Mouse (Mus musculus): ENCODE measurements around the gene Traf1.

The Traf1 gene

GRCm38 (mm10) chr2:34938269-34939208 lies 23.0 kb downstream of the Traf1 start:
- DNase-seq = peak; percentile 21

- DNase-seq = no peak
Measured at GRCm38 (mm10) chr2:34937460-34937859, 24.1 kb downstream of the Traf1 start.

- no peak for DNase-seq
Measured at GRCm38 (mm10) chr2:34927320-34927719, 34.3 kb downstream of the Traf1 start.

DNA sequence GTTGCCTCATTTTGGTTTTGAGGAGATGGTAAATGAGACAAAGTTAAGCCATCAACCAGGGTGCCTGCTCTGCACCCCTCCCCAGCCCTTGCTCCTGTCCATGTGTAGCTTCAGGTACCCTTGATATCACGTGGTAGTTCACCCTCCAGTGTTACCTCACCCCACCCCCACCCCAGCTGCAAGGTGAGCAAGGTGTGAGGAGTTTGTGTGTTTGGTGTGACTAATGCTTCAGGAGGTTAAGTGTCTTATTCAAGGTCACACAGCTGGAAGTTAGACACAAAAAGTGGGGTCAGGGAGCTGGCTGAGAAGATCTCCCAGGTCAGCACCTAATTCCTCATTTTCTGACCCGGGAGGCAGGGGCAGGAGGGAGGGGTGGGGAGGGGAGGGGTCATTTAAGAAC lies 38.8 kb downstream of the Traf1 start:
- DNase-seq = no peak

- no peak for DNase-seq
Measured at GRCm38 (mm10) chr2:34920144-34920543, 41.4 kb downstream of the Traf1 start.

DNA sequence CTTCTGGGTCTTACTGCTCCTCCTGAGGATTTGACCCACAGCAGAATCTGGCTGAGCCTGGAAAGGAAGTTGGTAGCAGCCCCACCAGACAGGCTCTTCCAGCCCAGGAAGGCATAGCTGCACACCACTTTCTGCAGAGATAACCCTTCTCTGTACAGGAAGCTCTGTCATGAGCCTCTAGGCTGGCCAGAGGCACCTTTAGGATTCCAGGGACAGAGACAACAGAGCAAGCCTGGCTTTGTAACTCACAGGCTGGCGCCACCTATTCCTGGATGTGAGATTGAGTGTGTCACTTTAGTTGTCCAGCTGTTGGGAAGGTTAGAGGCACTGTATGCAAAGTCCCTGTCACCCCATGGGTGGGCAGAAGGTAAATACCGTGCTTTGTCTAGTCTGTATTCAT lies 46.5 kb downstream of the Traf1 start:
- no peak for DNase-seq

GRCm38 (mm10) chr2:34914823-34915082 lies 46.8 kb downstream of the Traf1 start:
- DNase-seq = no peak

GRCm38 (mm10) chr2:34914069-34914822 lies 47.3 kb downstream of the Traf1 start:
- DNase-seq = peak; percentile 55

- no peak for DNase-seq
Measured at GRCm38 (mm10) chr2:34913218-34914068, 48.1 kb downstream of the Traf1 start, which contains the start of gene Phf19. Phf19 (minus strand) TSS chr2:34914026.

DNA sequence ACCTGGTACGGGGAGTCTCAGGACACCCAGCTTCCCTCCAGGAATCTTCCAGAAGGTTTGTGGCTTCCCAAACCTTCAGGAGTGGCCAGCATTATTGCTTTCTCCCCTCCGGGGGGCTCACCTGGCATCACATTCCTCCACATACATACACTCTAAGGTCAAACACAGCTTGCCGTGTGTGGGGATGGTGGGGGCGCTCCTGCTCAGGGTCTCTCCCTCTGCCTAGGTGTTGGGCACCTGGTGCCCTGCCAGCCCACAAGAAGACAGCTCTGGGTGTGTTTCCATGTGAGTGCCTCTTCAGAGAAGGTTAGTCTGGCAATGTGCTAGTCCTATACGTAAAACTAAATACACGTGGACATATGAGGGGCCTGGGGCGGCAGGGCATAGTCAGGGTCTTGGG lies 49.0 kb downstream of the Traf1 start:
- no peak for DNase-seq

DNA sequence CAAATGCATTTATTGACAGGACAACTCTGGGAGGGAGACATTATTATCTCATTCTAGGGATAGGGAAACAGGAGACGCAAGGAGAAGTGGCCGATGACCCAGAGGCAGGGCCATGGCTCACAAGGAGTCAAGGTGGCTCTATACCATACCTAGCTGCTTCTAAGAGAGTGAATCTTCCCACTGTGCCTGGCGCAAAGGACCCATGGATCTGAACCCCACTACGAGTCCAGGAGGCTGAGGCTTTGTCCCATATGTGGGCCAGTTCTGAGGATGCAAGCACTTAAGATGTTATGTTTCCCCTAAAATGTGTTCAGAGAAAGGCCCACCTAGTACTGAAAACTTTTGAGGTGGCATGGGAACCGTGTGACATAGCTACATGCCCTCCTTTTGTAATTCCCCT lies 49.7 kb downstream of the Traf1 start:
- DNase-seq = no peak

- no peak for DNase-seq
Measured at GRCm38 (mm10) chr2:34909719-34910118, 51.9 kb downstream of the Traf1 start.

- peak; percentile 82 for DNase-seq
Measured at GRCm38 (mm10) chr2:34906861-34907604, 54.5 kb downstream of the Traf1 start.

- DNase-seq = no peak
Measured at GRCm38 (mm10) chr2:34906426-34906825, 55.1 kb downstream of the Traf1 start.

DNA sequence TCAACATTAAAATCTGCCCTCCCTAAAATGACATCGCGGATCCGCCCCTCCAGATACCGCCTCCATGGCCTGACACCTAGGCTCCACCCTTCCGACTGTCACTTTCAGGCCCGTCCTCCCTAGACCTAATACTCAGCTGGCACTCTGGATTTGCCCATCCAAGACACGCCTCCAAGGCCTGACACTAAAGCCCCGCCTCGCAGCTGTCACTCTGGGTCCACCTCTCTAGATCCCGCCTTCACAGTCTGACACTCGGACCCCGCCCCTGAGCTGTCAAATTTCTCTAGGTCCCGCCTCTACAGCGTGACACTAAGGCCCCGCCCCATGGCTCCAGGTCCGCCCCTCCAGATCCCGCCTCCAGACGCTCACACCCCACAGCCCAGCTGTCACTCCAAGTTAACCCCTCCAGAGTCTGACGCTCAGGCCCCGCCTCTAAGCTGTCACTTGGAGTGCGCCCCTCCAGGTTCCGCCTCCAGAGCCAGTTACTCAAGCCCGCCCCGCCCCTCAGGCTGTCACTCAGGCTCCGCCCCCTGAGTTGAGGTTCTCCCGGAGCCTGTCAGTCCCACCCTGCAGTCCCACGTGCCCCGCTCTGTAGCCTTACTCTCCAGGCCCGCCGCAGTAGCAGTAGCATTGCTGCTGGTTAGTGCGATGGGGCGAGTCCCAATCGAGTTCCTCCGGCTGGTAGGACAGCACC lies 56.6 kb downstream of the Traf1 start:
- peak; percentile 100 for DNase-seq

DNA sequence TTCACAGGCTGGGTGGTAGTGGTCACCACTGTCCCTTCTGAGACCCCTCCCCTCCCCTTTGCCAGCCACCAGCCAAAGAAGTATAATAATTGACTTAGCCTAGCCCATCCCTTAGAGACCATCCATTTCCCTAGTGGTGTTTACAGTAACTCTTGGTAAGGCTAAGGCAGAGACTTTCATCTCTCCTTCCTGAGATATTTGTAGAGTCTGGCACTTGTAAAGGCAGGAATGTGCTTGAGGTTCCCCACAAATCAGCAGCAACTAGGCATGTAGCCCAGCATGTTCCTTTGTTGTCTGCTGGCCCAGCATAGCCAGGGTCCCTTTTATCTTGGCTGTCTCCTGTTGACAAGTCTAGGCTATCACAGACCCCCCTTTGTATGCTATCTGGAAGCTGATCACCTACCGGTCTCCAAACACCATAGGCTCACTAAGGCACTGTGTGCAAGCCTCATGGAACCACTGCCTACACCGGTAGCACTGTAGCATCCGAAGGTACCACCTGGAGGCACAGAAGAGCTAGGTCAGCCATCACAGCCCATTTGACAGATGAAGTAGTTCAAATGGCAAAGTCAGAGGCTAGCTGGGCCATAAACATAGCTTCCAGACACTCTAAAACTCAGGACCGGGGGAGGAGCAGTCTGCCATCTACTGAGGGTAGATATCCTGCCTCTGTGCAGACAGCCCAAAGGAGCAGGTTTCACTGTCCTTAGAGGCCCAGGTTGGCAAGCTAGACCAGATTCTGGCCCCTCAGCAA lies 57.7 kb downstream of the Traf1 start:
- DNase-seq = no peak

GRCm38 (mm10) chr2:34903191-34903590 lies 58.4 kb downstream of the Traf1 start:
- no peak for DNase-seq

DNA sequence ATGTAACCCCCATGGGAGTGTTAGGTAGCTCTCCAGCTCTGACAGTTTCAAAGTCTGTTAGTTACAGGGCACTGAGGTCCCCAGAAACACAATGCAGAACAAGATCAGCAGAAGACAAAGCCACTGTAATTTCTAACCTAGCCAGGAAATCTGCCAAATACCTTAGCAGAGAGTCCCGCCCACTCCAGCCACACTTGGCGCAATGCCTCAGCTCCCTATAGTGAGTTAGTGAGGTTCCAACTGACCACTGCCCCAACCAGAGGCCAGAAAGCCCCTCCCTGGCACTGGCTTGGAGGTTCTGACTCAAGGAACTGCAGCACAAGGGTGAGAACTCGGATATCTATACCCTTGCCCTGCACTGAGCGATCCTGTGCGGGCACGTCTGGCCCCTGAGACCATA lies 58.8 kb downstream of the Traf1 start:
- DNase-seq = peak; percentile 59

GRCm38 (mm10) chr2:34901726-34902125 lies 59.8 kb downstream of the Traf1 start:
- no peak for DNase-seq

GRCm38 (mm10) chr2:34900412-34900811 lies 61.2 kb downstream of the Traf1 start:
- no peak for DNase-seq

- no peak for DNase-seq
Measured at GRCm38 (mm10) chr2:34899682-34900081, 61.9 kb downstream of the Traf1 start.

Data from lung, postnatal 36 days (tissue).